Comparison of ENCODE assay signal across 10 mouse cellular contexts in genomic region chr10:92307861-92308260, GRCm38 (mm10).
DNase-seq lines count a peak whose midpoint lies in the region; TF ChIP-seq lines count a peak whose summit lies in the region.
"Had no signal": no experiment of that assay in that cellular context is flagged by ENCODE, and none has a peak within 500 bp of the region (broad histone marks: within the 10 kb centered on the region; RNA-seq: fewer than 3 reads in every experiment).

No protein-coding gene starts in this region.

- H3K36me3 ChIP-seq in heart, adult 2 months (ENCODE audit: control insufficient read depth, insufficient read depth, low read length), result no peaks in the 10 kb centered on the region
- H3K36me3 ChIP-seq in heart, embryonic 10.5 days, result no peaks in the 10 kb centered on the region
- no peaks in the 10 kb centered on the region for H3K36me3 ChIP-seq in thymus, adult 2 months (ENCODE audit: control insufficient read depth, insufficient read depth, low read length)
- H3K36me3 ChIP-seq: embryonic facial prominence, embryonic 15.5 days; hindbrain, embryonic 15.5 days had no signal

- no peaks in the 10 kb centered on the region for H3K9me3 ChIP-seq in heart, embryonic 10.5 days
- H3K9me3 ChIP-seq: embryonic facial prominence, embryonic 15.5 days; hindbrain, embryonic 15.5 days had no signal

- TF ChIP-seq POLR2A in heart, adult 2 months (IDR thresholded peaks at IDR 0.05; ENCODE audit: insufficient read depth, low read depth, low read length), result no peak
- TF ChIP-seq POLR2A in thymus, adult 2 months (IDR thresholded peaks at IDR 0.05; ENCODE audit: control insufficient read depth, extremely low read depth, insufficient read depth, low read length, poor library complexity), result no peak

- no peak for TF ChIP-seq EP300 in heart, adult 2 months (IDR thresholded peaks at IDR 0.05; ENCODE audit: insufficient read depth, low read depth, low read length)

- no peaks in the 10 kb centered on the region for H3K79me2 ChIP-seq in heart, adult 2 months (replicated peaks; ENCODE audit: control insufficient read depth, insufficient read depth, low read length)

- no peaks in the 10 kb centered on the region for H3K27me3 ChIP-seq in heart, adult 2 months (ENCODE audit: control insufficient read depth, insufficient read depth, low read length)
- H3K27me3 ChIP-seq in heart, embryonic 10.5 days (ENCODE audit: insufficient read depth, poor library complexity, severe bottlenecking), result no peaks in the 10 kb centered on the region
- no peaks in the 10 kb centered on the region for H3K27me3 ChIP-seq in thymus, adult 2 months (ENCODE audit: control insufficient read depth, insufficient read depth, low read length)
- H3K27me3 ChIP-seq: embryonic facial prominence, embryonic 15.5 days; hindbrain, embryonic 15.5 days had no signal

- no peaks in the 10 kb centered on the region for H3K4me1 ChIP-seq in heart, adult 2 months (ENCODE audit: control insufficient read depth, insufficient read depth, low read length)
- no peaks in the 10 kb centered on the region for H3K4me1 ChIP-seq in heart, embryonic 10.5 days
- H3K4me1 ChIP-seq in thymus, adult 2 months (replicated peaks; ENCODE audit: control insufficient read depth, insufficient read depth, low read length), result no peaks in the 10 kb centered on the region
- H3K4me1 ChIP-seq: embryonic facial prominence, embryonic 15.5 days; hindbrain, embryonic 15.5 days had no signal

- WGBS in heart, adult 2 months, result 22% methylated on average over 3 of the region's 3 CpGs
- 41% methylated on average over 3 of the region's 3 CpGs for WGBS in heart, embryonic 10.5 days
- WGBS in thymus, adult 2 months, result 19% methylated on average over 3 of the region's 3 CpGs

- H3K9ac ChIP-seq in heart, adult 2 months (ENCODE audit: low read depth, low read length), result no peak overlapping the region
- H3K9ac ChIP-seq: embryonic facial prominence, embryonic 15.5 days; hindbrain, embryonic 15.5 days had no signal

- H3K27ac ChIP-seq in heart, adult 2 months, result no peak overlapping the region
- no peak overlapping the region for H3K27ac ChIP-seq in heart, embryonic 10.5 days
- no peak overlapping the region for H3K27ac ChIP-seq in thymus, adult 2 months (ENCODE audit: control insufficient read depth, insufficient read depth, low read length)
- H3K27ac ChIP-seq: embryonic facial prominence, embryonic 15.5 days; hindbrain, embryonic 15.5 days had no signal

- H3K4me3 ChIP-seq in heart, adult 2 months, result no peak overlapping the region
- H3K4me3 ChIP-seq in heart, embryonic 10.5 days, result no peak overlapping the region
- no peak overlapping the region for H3K4me3 ChIP-seq in thymus, adult 2 months (ENCODE audit: control insufficient read depth, insufficient read depth, low read length)
- H3K4me3 ChIP-seq: embryonic facial prominence, embryonic 15.5 days; hindbrain, embryonic 15.5 days had no signal

- intact Hi-C loops in heart, adult 2 months (cut with DNase I), result loop anchor here (1.0 to 10.0 kb wide), 3 partner anchors 347 to 1013 kb away; no protein-coding TSS in a partner anchor
- intact Hi-C loops in left cerebral cortex, postnatal 25 days (cut with DNase I), result loop anchor here (1.0 to 10.0 kb wide), 3 partner anchors 344 to 763 kb away; no protein-coding TSS in a partner anchor

- DNase-seq in heart, adult 2 months, result no peak
- DNase-seq in heart, embryonic 10.5 days (ENCODE audit: low spot score), result no peak
- peak; percentile 13 to 60 for DNase-seq in left cerebral cortex, postnatal 25 days (ENCODE audit: low spot score in 2 of 2)
- no peak for DNase-seq in left cerebral cortex, adult 8-10 months (ENCODE audit: low spot score in 2 of 2)
- peak; percentile 65 for DNase-seq in NIH3T3 (ENCODE audit: low read depth)
- DNase-seq in induced T-regulatory cell, adult 2 months (ENCODE audit: low read depth), result peak; percentile 23
- no peak for DNase-seq in thymus, adult 2 months
- no peak for DNase-seq in adrenal gland, adult 2 months

- TF ChIP-seq CTCF in heart, adult 2 months (IDR thresholded peaks at IDR 0.05), result peak; percentile 81
- TF ChIP-seq CTCF in thymus, adult 2 months (IDR thresholded peaks at IDR 0.05; ENCODE audit: borderline replicate concordance, control insufficient read depth, extremely low read depth, insufficient read depth, low read length, poor library complexity), result no peak

Comparison
In these comparisons a context has a peak if more than half of its experiments do, and no peak if none do; other contexts are left out.
1. DNase-seq: peak in left cerebral cortex, postnatal 25 days (2 of 2), NIH3T3 (single experiment) and induced T-regulatory cell, adult 2 months (single experiment); none in heart, adult 2 months (0 of 2), heart, embryonic 10.5 days (single experiment), left cerebral cortex, adult 8-10 months (0 of 2), thymus, adult 2 months (single experiment) and adrenal gland, adult 2 months (single experiment).